Mouse (Mus musculus) CD8-positive naive resting alpha-beta T cell, adult 57 days (primary cell): ENCODE data around the gene Ppp2r3a. TPM values are rescaled to one million over a fixed set of nuclear protein-coding genes. Genes with fewer than 3 reads are reported as not detected.

Source experiments
- total RNA-seq: library from RNA; stranded (reverse); gene quantifications from one replicate; pipeline ENCODE4 v1.2.4, GENCODE M21; 2023

The Ppp2r3a gene
- 2.9 TPM for total RNA-seq

GRCm38 (mm10) chr9:101251644-101252337, at the start of gene Ppp2r3a:
Gene Ppp2r3a (minus strand): TSS chr9:101251795.

GRCm38 (mm10) chr9:101073987-101074331, 177.6 kb downstream of the Ppp2r3a start, which contains the start of gene Msl2:
Gene Msl2 (plus strand): TSS chr9:101074101.

Other genes starting within 250 kb of the Ppp2r3a start
- gene Pccb, start 216.9 kb downstream of the Ppp2r3a start, total RNA-seq = 18.8 TPM
- gene Msl2, start 177.7 kb downstream of the Ppp2r3a start, total RNA-seq = 129 TPM